Mouse (Mus musculus) MEL (cell line): ENCODE results near the gene Kcnt2. TPM values are rescaled to one million over a fixed set of nuclear protein-coding genes. Genes with fewer than 3 reads are reported as not detected.

Experiments used
- DNase-seq: peaks from one replicate; pipeline ENCODE4 v3.0.0; 2011; ENCODE audit warnings: low read depth, low spot score
- H3K27ac ChIP-seq: 2 replicates; pipeline ENCODE4 v1.5.1; 2012; ENCODE audit warnings: low read depth, mild to moderate bottlenecking, control low read depth, low read length, moderate library complexity; ENCODE audit not compliant: control insufficient read depth
- H3K27me3 ChIP-seq, 2 experiments: fragments of 150-350 bp in 1 of 2; sonication (generic) in 1 of 2; 2 replicates each; pipeline ENCODE4 v1.6.1; 2012; ENCODE audit warnings: low read length in 2 of 2, mild to moderate bottlenecking in 2 of 2, improper control_type of control experiment in 1 of 2, moderate library complexity in 1 of 2; ENCODE audit not compliant: insufficient read depth in 2 of 2, control insufficient read depth in 1 of 2
- H3K36me3 ChIP-seq, 2 experiments: 2 replicates each; pipeline ENCODE4 v1.6.1; 2012 to 2014; ENCODE audit warnings: low read length in 2 of 2, improper control_type of control experiment in 1 of 2, inconsistent platforms in 1 of 2, mild to moderate bottlenecking in 1 of 2; ENCODE audit not compliant: insufficient read depth in 2 of 2, control insufficient read depth in 1 of 2
- H3K4me1 ChIP-seq, 2 experiments: fragments of 150-350 bp in 1 of 2; sonication (generic) in 1 of 2; 2 replicates each; pipeline ENCODE4 v1.6.1; 2012; ENCODE audit warnings: low read length in 2 of 2, improper control_type of control experiment in 1 of 2, mild to moderate bottlenecking in 1 of 2; ENCODE audit not compliant: insufficient read depth in 2 of 2, control insufficient read depth in 1 of 2
- H3K4me3 ChIP-seq, 2 experiments: fragments of 150-350 bp in 1 of 2; sonication (generic) in 1 of 2; 2 replicates each; pipeline ENCODE4 v1.5.1; 2012; ENCODE audit warnings: low read depth in 2 of 2, low read length in 2 of 2, mild to moderate bottlenecking in 2 of 2, moderate library complexity in 2 of 2, control low read depth in 1 of 2, improper control_type of control experiment in 1 of 2; ENCODE audit not compliant: control insufficient read depth in 1 of 2, insufficient read depth in 1 of 2
- H3K79me2 ChIP-seq: 2 replicates; pipeline ENCODE4 v1.6.1; 2012; ENCODE audit warnings: mild to moderate bottlenecking, low read length, moderate library complexity; ENCODE audit not compliant: control insufficient read depth, poor library complexity, insufficient read depth
- H3K9ac ChIP-seq: 2 replicates; pipeline ENCODE4 v1.6.1; 2012; ENCODE audit warnings: low read depth, mild to moderate bottlenecking, control low read depth, low read length, moderate library complexity; ENCODE audit not compliant: control insufficient read depth, poor library complexity, severe bottlenecking
- H3K9me3 ChIP-seq: fragments of 150-350 bp; sonication (generic); replicated peaks from 2 replicates; pipeline ENCODE4 v1.6.1; 2012; ENCODE audit warnings: mild to moderate bottlenecking, low read length, improper control_type of control experiment, moderate library complexity; ENCODE audit not compliant: insufficient read depth
- BHLHE40 ChIP-seq: IDR thresholded peaks from 2 replicates; pipeline ENCODE4 v1.6.1; 2012; ENCODE audit warnings: low read depth, mild to moderate bottlenecking, inconsistent platforms, low read length, improper control_type of control experiment, borderline replicate concordance
- ELF1 ChIP-seq: IDR thresholded peaks from 2 replicates; pipeline ENCODE4 v1.6.1; 2014; ENCODE audit warnings: low read depth, mild to moderate bottlenecking, inconsistent platforms, low read length, improper control_type of control experiment, moderate library complexity
- ETS1 ChIP-seq: IDR thresholded peaks from 2 replicates; pipeline ENCODE4 v1.6.1; 2012; ENCODE audit warnings: low read depth, mild to moderate bottlenecking, inconsistent platforms, low read length, improper control_type of control experiment, moderate library complexity
- GATA1 ChIP-seq: IDR thresholded peaks from 2 replicates; pipeline ENCODE4 v1.6.1; 2011; ENCODE audit warnings: low read depth, low read length, improper control_type of control experiment
- KAT2A ChIP-seq: conservative IDR thresholded peaks from 2 replicates; pipeline ENCODE4 v1.6.1; 2012; ENCODE audit warnings: low read depth, low read length, improper control_type of control experiment, inconsistent platforms
- MAX ChIP-seq: IDR thresholded peaks from 2 replicates; pipeline ENCODE4 v1.6.1; 2011; ENCODE audit warnings: low read length, improper control_type of control experiment
- MAZ ChIP-seq: IDR thresholded peaks from 2 replicates; pipeline ENCODE4 v1.6.1; 2012; ENCODE audit warnings: low read depth, mild to moderate bottlenecking, inconsistent platforms, low read length, improper control_type of control experiment
- MEF2A ChIP-seq: IDR thresholded peaks from 2 replicates; pipeline ENCODE4 v1.6.1; 2014; ENCODE audit warnings: low read depth, mild to moderate bottlenecking, inconsistent platforms, low read length, improper control_type of control experiment; ENCODE audit not compliant: poor library complexity, insufficient replicate concordance, severe bottlenecking; ENCODE audit errors: extremely low read depth
- MXI1 ChIP-seq: IDR thresholded peaks from 2 replicates; pipeline ENCODE4 v1.6.1; 2011; ENCODE audit warnings: mild to moderate bottlenecking, low read depth, low read length, improper control_type of control experiment
- MYB ChIP-seq: IDR thresholded peaks from 2 replicates; pipeline ENCODE4 v1.6.1; 2011; ENCODE audit warnings: mild to moderate bottlenecking, low read depth, low read length, improper control_type of control experiment
- MYC ChIP-seq: IDR thresholded peaks from 2 replicates; pipeline ENCODE4 v1.6.1; 2011; ENCODE audit warnings: low read depth, mild to moderate bottlenecking, low read length, improper control_type of control experiment, moderate library complexity
- NELFE ChIP-seq: IDR thresholded peaks from 2 replicates; pipeline ENCODE4 v1.6.1; 2011; ENCODE audit warnings: low read depth, low read length, improper control_type of control experiment
- NRF1 ChIP-seq: IDR thresholded peaks from 2 replicates; pipeline ENCODE4 v1.6.1; 2014; ENCODE audit warnings: low read depth, mild to moderate bottlenecking, inconsistent platforms, low read length, improper control_type of control experiment, moderate library complexity; ENCODE audit not compliant: poor library complexity, insufficient read depth, severe bottlenecking
- POLR2A ChIP-seq, 2 experiments: IDR thresholded peaks; 2 replicates each; pipeline ENCODE4 v1.6.1; 2011 to 2012; ENCODE audit warnings: low read length in 2 of 2, mild to moderate bottlenecking in 2 of 2, control low read depth in 1 of 2, improper control_type of control experiment in 1 of 2, low read depth in 1 of 2, moderate library complexity in 1 of 2; ENCODE audit not compliant: control insufficient read depth in 1 of 2, insufficient read depth in 1 of 2, poor library complexity in 1 of 2
- POLR2AphosphoS2 ChIP-seq: IDR thresholded peaks from 2 replicates; pipeline ENCODE4 v1.6.1; 2011; ENCODE audit warnings: low read length, improper control_type of control experiment
- RAD21 ChIP-seq: IDR thresholded peaks from 2 replicates; pipeline ENCODE4 v1.6.1; 2011; ENCODE audit warnings: mild to moderate bottlenecking, low read depth, low read length, improper control_type of control experiment
- TCF12 ChIP-seq: IDR thresholded peaks from 2 replicates; pipeline ENCODE4 v1.6.1; 2014; ENCODE audit warnings: low read depth, mild to moderate bottlenecking, inconsistent platforms, low read length, improper control_type of control experiment, moderate library complexity
- USF1 ChIP-seq: IDR thresholded peaks from 2 replicates; pipeline ENCODE4 v1.6.1; 2014; ENCODE audit warnings: low read depth, mild to moderate bottlenecking, inconsistent platforms, low read length, improper control_type of control experiment, moderate library complexity
- USF2 ChIP-seq, 2 experiments: IDR thresholded peaks; 2 replicates each; pipeline ENCODE4 v1.6.1; 2011 to 2012; ENCODE audit warnings: improper control_type of control experiment in 2 of 2, low read length in 2 of 2, borderline replicate concordance in 1 of 2, inconsistent platforms in 1 of 2, low read depth in 1 of 2, mild to moderate bottlenecking in 1 of 2; ENCODE audit not compliant: insufficient read depth in 1 of 2
- ZC3H11A ChIP-seq: IDR thresholded peaks from 2 replicates; pipeline ENCODE4 v1.6.1; 2012; ENCODE audit warnings: low read depth, mild to moderate bottlenecking, inconsistent platforms, low read length, improper control_type of control experiment
- ZKSCAN1 ChIP-seq: IDR thresholded peaks from 2 replicates; pipeline ENCODE4 v1.6.1; 2012; ENCODE audit warnings: low read depth, mild to moderate bottlenecking, inconsistent platforms, low read length, improper control_type of control experiment, moderate library complexity
- ZMIZ1 ChIP-seq: IDR thresholded peaks from 2 replicates; pipeline ENCODE4 v1.6.1; 2012; ENCODE audit warnings: low read depth, mild to moderate bottlenecking, inconsistent platforms, low read length, improper control_type of control experiment, moderate library complexity
- polyA plus RNA-seq, 2 experiments: library from polyadenylated mRNA; stranded (reverse) in 1 of 2; unstranded in 1 of 2; fragments of >175 nt in 1 of 2; fragments of >200 nt in 1 of 2; gene quantifications; 2 replicates each; pipeline versions ENCODE4 v1.2.1 to v1.2.4; 2012; ENCODE audit warnings: low replicate concordance in 2 of 2, low read depth in 1 of 2; ENCODE audit not compliant: insufficient read length in 2 of 2, insufficient read depth in 1 of 2, missing spikeins in 1 of 2
- total RNA-seq: library from RNA; depleted of rRNA; stranded (reverse); fragments of 300-350 nt; gene quantifications from 2 replicates; pipeline ENCODE4 v1.2.3, GENCODE M21; 2012

The Kcnt2 gene
- total and polyA plus RNA-seq, 3 experiments = not detected

DNA sequence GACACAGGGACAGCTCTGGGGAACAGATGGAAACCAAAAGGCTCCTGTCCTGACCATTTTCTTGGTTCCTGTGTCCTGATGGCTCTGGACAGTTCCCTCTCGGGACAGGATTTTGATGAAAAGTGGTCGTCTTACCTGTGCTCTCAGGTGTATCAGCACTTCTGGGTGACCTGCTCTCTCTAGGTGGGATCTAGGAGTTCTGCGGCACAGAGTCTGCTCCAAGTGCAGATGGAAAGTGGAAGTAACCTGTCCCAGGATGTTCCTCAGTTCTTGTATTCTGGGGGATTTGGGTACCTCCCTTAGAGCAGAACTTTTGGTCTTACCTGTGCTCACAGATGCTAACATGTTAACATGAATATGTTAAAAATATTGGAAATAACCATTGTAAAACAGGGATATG is 80.8 kb downstream of the Kcnt2 start:
- DNase-seq = no peak
- H3K79me2 ChIP-seq = no peaks in the 10 kb centered on the region
- H3K27me3 ChIP-seq = no peaks in the 10 kb centered on the region
- no peak for TF ChIP-seq BHLHE40
- TF ChIP-seq MEF2A = no peak
- TF ChIP-seq NRF1 = no peak
- no peak for TF ChIP-seq GATA1
- TF ChIP-seq RAD21 = no peak
- no peak for TF ChIP-seq MYC
- TF ChIP-seq ZC3H11A = no peak
- no peak for TF ChIP-seq MAZ
- TF ChIP-seq MYB = no peak
- H3K9ac ChIP-seq = no peak overlapping the region
- no peaks in the 10 kb centered on the region for H3K9me3 ChIP-seq
- no peaks in the 10 kb centered on the region; a peak in 2 of 4 replicates for H3K36me3 ChIP-seq
- H3K4me1 ChIP-seq = peaks cover 0 to 8% of the 10 kb centered on the region in 2 experiments; a peak in 1 of 4 replicates
- H3K4me3 ChIP-seq = no peak overlapping the region
- H3K27ac ChIP-seq = no peak overlapping the region

DNA sequence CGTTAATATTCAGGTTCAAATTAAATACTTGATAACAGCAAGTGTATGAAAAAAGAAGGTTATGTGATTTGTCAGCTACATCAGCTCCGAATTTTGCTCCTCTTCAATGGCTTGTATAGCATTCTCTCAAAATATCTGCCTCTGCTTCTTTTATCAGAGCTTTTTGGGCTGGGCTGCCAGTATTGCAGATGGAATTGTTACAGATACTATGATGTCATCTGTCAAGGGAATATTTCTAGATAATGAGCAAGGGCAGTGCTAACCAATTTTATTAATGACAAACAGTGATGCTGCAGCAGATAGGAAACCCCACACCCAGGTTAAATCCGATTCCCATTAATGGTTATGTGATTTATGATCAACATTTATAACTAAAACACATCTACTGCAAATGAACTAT is 87.7 kb downstream of the Kcnt2 start:
- TF ChIP-seq MXI1 (no peak), BHLHE40 (no peak), GATA1 (no peak), ZKSCAN1 (no peak), ZMIZ1 (no peak), NELFE (no peak), ZC3H11A (no peak), POLR2A (IDR thresholded peaks at IDR 0.05; ENCODE audit: control insufficient read depth in 1 of 2, insufficient read depth in 1 of 2, low read depth in 1 of 2, low read length in 2 of 2, poor library complexity in 1 of 2) (no peak), TCF12 (no peak), MAX (no peak), ELF1 (no peak), MEF2A (no peak), POLR2AphosphoS2 (no peak), USF1 (no peak), KAT2A (no peak), USF2 (IDR thresholded peaks at IDR 0.05; ENCODE audit: borderline replicate concordance in 1 of 2, insufficient read depth in 1 of 2, low read depth in 1 of 2, low read length in 2 of 2) (no peak), ETS1 (no peak)
- no peak for DNase-seq
- no peaks in the 10 kb centered on the region for H3K9me3 ChIP-seq
- H3K79me2 ChIP-seq = no peaks in the 10 kb centered on the region
- no peaks in the 10 kb centered on the region for H3K27me3 ChIP-seq
- H3K4me3 ChIP-seq = no peak overlapping the region
- H3K36me3 ChIP-seq = no peaks in the 10 kb centered on the region
- no peak overlapping the region for H3K9ac ChIP-seq
- H3K27ac ChIP-seq = no peak overlapping the region
- no peaks in the 10 kb centered on the region for H3K4me1 ChIP-seq
